In the genomic region with DNA sequence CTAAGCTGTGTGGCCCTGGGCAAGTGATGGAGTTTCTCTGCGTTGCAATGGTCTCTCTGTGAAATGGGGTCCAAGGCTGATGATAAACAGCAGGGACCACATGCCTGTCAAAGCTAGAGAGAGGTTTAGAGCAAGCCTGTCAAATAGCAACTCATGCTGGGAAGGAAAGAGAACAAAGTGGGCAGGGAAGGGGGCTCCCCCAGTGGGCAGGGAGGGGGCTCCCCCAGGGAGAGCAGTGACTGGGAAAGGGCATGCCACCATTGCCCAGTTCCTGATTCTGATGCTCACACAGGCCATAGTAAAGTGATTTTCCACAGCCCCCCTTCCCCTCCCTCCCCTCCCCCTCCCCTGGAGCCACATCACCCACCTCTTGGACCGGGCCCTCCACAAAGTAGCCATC, we compare ENCODE assay signal across 11 mouse cellular contexts.
"Had no signal": no experiment of that assay in that cellular context is flagged by ENCODE, and none has a peak within 500 bp of the region (broad histone marks: within the 10 kb centered on the region; RNA-seq: fewer than 3 reads in every experiment).

No protein-coding gene starts in this region.

- DNase-seq: right cerebral cortex, adult 18-20 months; right cerebral cortex, postnatal 25 days; thymus, adult 2 months; thymus, postnatal 25 days had no signal

- H3K9me3 ChIP-seq: liver, embryonic 15.5 days had no signal

- H3K27me3 ChIP-seq: liver, embryonic 15.5 days; neural tube, embryonic 15.5 days had no signal

- H3K36me3 ChIP-seq: liver, embryonic 15.5 days; neural tube, embryonic 15.5 days had no signal

- H3K4me2 ChIP-seq: liver, embryonic 15.5 days; midbrain, embryonic 11.5 days; neural tube, embryonic 15.5 days had no signal

- ATAC-seq: inflammation-experienced regulatory T-cells, adult 6 months; intestine, postnatal 0 days; midbrain, embryonic 16.5 days had no signal

- H3K27ac ChIP-seq: left cerebral cortex, adult 2 months; liver, embryonic 15.5 days; neural tube, embryonic 15.5 days had no signal

- H3K4me3 ChIP-seq: left cerebral cortex, adult 2 months; liver, embryonic 15.5 days; neural tube, embryonic 15.5 days had no signal

- H3K4me1 ChIP-seq: neural tube, embryonic 15.5 days had no signal

- H3K9ac ChIP-seq: liver, embryonic 15.5 days; neural tube, embryonic 15.5 days had no signal
